Mouse (Mus musculus): ENCODE measurements at regions not wholly inside any gene's neighbourhood (a gene's known extent, or its start where the extent isn't known, plus 50 kb on each side); places are given as distances from the start of the nearest gene placed in this dataset.

DNA sequence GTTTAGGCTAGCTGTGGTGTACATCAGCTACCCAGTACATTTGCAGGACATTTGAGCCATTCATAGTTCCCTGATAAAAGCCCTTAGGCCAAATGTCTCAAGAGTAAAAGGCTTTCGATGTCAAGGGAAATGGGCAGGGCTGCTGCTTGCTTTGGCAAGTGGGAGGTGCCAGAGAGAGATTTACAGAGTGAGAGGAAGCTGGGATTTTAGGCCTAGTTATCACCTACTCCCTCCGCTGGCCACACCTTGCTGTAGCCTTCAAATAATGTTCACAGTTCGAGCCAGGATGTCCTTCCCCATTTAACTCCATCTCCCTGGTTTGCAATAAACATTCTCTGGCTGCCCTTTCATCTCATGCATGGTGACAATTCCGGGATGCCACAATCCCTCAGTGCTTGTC, 527.2 kb upstream of the Btbd3 start:
- Histone ChIP-seq H3K27me3 (no peaks in the 10 kb centered on the region), H3K4me2 (no peak overlapping the region), H3K36me3 (no peaks in the 10 kb centered on the region), H3K9me3 (no peaks in the 10 kb centered on the region), H3K4me3 (no peak overlapping the region), H3K4me1 (replicated peaks) (peaks cover 11% of the 10 kb centered on the region; the same call in 1 of the 2 replicates), H3K27ac (replicated peaks) (no peak overlapping the region), H3K9ac (no peak overlapping the region)
- no peak for ATAC-seq (ENCODE audit: low FRiP score, low read depth)
- 40% methylated on average over 4 of the region's 4 CpGs for WGBS

DNA sequence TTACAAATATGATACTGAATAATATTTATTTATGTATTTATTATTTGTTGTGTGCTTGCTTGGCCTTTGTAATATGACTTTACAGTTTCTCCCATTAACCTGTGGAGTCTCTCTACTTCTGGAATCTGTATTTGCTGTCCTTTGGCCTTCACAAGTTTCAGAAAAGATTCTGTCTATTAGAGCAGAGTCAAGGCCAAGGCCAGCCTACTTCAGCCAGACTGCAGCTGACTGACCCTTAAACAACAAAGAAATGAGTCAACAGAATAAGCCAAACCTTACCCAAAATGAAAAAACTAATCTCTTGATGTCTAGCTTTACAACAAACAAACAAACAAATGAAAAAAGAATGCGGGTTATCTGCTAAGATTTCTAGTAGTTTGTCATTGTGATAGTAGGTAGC, 532.7 kb upstream of the Btbd3 start:
- no peak overlapping the region for H3K9ac ChIP-seq
- H3K27me3 ChIP-seq = peaks cover 3% of the 10 kb centered on the region; the same call in 1 of the 2 replicates
- no peaks in the 10 kb centered on the region for H3K4me1 ChIP-seq (replicated peaks)
- ATAC-seq (ENCODE audit: low FRiP score, low read depth) = no peak
- H3K36me3 ChIP-seq = no peaks in the 10 kb centered on the region
- no peak overlapping the region for H3K4me2 ChIP-seq
- H3K27ac ChIP-seq (replicated peaks) = no peak overlapping the region
- no peak overlapping the region for H3K4me3 ChIP-seq
- 98% methylated on average over 1 of the region's 1 CpGs for WGBS
- H3K9me3 ChIP-seq = no peaks in the 10 kb centered on the region

DNA sequence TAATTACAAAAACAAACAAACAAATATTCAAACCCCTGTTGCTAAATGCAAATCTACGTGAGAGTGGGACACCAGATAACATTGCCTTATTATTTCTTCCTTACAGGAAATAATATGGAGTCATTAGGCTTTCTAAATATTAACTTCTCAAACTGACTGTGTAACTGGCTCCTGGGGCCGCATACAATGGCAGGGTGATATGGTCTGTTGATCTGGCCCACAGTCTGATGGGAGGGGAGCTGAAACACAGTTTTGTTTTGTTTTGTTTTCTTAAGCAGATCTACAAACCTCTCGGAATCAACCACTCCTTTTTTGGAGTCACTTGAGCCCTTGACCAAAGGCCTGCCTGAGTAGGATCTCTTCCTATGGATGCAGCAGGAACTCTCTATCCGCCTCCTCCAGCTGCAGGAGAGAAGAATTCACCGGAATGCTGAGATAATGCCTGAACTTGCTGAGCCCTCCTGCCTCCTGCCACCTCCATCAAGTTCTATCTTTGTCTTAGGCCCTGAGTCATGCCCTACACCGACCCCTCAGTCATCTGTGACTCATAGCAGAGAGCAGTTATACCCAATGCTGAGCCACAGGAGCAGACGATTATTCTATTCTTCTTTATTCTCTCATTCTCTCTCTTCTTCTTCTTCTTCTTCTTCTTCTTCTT, 534.5 kb upstream of the Btbd3 start:
- no peak overlapping the region for H3K4me3 ChIP-seq
- H3K27ac ChIP-seq (replicated peaks) = no peak overlapping the region
- 60% methylated on average over 7 of the region's 7 CpGs for WGBS
- H3K9ac ChIP-seq = no peak overlapping the region
- H3K9me3 ChIP-seq = no peaks in the 10 kb centered on the region
- peaks cover 3% of the 10 kb centered on the region; the same call in 1 of the 2 replicates for H3K27me3 ChIP-seq
- H3K4me1 ChIP-seq (replicated peaks) = no peaks in the 10 kb centered on the region
- no peaks in the 10 kb centered on the region for H3K36me3 ChIP-seq
- H3K4me2 ChIP-seq = no peak overlapping the region
- ATAC-seq (ENCODE audit: low FRiP score, low read depth) = no peak

DNA sequence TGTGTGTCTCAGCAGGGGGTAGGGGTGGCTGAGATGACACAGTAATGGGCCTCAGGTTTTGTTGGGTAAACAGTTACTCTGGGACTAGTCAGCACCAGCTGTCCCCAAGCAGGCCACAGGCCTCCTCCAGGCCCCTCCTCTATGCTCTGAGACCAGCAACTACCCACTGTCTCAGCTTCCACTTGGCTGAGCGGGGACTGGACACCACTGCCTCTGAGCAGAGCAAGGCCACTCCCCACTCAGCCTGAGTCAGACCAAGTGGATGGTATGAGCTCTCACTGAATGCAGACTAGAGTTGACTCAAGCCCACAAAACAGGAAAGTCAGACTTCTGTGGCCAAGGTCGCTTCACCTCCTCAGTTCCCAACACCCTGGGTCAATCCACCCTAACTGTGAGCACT, 540.5 kb upstream of the Btbd3 start:
- 0 out of 2 replicates have a peak, but pooled peaks have one; percentile 42 for ATAC-seq (ENCODE audit: low FRiP score, low read depth)
- no peak overlapping the region for H3K4me2 ChIP-seq
- 84% methylated on average over 2 of the region's 2 CpGs for WGBS
- H3K36me3 ChIP-seq = no peaks in the 10 kb centered on the region
- H3K9ac ChIP-seq = no peak overlapping the region
- H3K9me3 ChIP-seq = no peaks in the 10 kb centered on the region
- no peak overlapping the region for H3K4me3 ChIP-seq
- H3K27ac ChIP-seq (replicated peaks) = no peak overlapping the region
- H3K27me3 ChIP-seq = peaks cover 27% of the 10 kb centered on the region
- H3K4me1 ChIP-seq (replicated peaks) = no peaks in the 10 kb centered on the region

- peak overlapping the region; percentile 38; the same call in 1 of the 2 replicates for H3K27ac ChIP-seq (replicated peaks)
- WGBS = 3% methylated on average over 4 of the region's 4 CpGs
- H3K4me3 ChIP-seq = peak overlapping the region; percentile 3
- no peaks in the 10 kb centered on the region for H3K36me3 ChIP-seq
- peak; percentile 89 for ATAC-seq (ENCODE audit: low FRiP score, low read depth)
- peak overlapping the region; percentile 48 for H3K4me2 ChIP-seq
- H3K4me1 ChIP-seq (replicated peaks) = peaks cover 23% of the 10 kb centered on the region
- no peak overlapping the region for H3K9ac ChIP-seq
- H3K9me3 ChIP-seq = no peaks in the 10 kb centered on the region
- peaks cover 43% of the 10 kb centered on the region for H3K27me3 ChIP-seq
Observed at GRCm38 (mm10) chr2:137706528-137706988, 549.8 kb upstream of the Btbd3 start.

DNA sequence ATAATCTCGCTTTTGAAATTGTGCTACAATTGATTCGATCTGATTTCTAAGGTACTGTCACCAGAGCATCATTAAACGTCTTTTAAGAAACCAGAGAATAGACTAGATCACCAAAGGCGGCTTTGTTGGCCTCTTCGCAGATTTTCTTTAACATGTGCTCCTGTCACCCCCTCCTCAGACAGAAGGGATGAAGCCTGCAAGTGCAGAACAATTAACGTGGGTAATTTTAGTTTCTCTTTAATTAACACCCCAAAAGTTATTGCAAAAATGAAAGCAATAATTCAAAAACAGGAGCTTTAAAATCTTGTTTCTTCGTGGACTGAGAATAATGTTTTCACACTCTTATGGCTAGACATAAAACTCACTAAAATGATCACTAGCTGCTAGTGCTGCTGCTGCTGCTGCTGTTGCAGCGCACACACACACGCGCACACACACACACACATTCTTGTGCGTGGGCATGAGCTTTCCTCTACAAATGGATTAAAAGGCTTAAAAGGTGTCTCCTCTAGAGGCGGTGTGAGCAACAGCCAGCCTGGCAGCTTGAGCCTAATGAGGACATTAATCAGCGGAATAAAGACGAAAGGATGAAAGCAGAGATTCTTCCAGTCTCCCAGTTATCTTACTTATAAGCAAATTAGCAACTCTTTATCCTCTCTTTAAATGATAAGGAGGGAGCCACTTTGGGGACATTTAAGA, 550.5 kb upstream of the Btbd3 start:
- Histone ChIP-seq H3K9ac (no peak overlapping the region), H3K27me3 (peaks cover 47% of the 10 kb centered on the region), H3K9me3 (no peaks in the 10 kb centered on the region), H3K36me3 (no peaks in the 10 kb centered on the region), H3K4me3 (peak overlapping the region; percentile 3), H3K4me2 (peak overlapping the region; percentile 48), H3K4me1 (replicated peaks) (peaks cover 23% of the 10 kb centered on the region), H3K27ac (replicated peaks) (0 out of 2 replicates have a peak overlapping the region, but pooled peaks have one; percentile 38)
- 19% methylated on average over 14 of the region's 14 CpGs for WGBS
- ATAC-seq (ENCODE audit: low FRiP score, low read depth) = peak; percentile 85

DNA sequence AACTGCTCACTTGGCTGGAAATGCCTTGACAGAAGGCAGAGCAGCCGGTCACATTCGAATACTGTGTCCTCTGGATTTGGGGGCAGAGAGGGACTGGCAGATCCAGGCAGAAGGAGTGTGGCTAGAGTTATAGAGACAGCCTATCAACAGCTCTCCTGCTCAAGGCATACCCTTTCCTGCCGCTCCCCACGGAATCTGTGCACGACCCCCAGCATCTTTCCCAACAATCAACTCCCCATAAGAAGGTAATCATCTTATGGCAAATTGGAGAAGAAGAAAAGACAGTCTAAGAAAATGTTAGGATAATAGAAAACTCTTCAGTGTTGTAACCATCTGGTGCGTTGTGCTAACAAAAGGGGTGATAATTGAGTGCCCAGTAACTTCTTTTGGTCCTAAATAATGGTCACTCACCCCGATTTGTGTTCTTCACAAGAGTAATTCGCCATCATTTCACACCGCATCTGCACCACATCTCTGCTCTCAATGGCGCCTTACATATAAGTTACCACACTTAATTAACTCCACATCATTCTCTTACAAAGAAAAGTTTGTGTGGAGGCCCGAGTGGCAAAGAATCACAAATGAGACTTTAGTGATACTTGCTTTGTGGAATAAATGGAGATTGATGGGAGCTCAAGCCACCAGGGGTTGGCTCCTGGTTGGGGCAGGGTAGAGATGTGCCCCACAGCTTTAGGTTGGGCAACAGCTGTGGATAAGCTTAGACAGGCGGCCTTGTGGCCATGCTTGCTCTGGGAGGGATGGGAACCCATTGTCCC, 551.2 kb upstream of the Btbd3 start:
- H3K4me3 ChIP-seq = no peak overlapping the region
- H3K9me3 ChIP-seq = no peaks in the 10 kb centered on the region
- H3K36me3 ChIP-seq = no peaks in the 10 kb centered on the region
- ATAC-seq (ENCODE audit: low FRiP score, low read depth) = peak; percentile 57; the same call in 1 of the 2 replicates
- H3K4me1 ChIP-seq (replicated peaks) = peaks cover 23% of the 10 kb centered on the region
- 18% methylated on average over 12 of the region's 12 CpGs for WGBS
- no peak overlapping the region for H3K27ac ChIP-seq (replicated peaks)
- H3K27me3 ChIP-seq = peaks cover 47% of the 10 kb centered on the region
- no peak overlapping the region for H3K4me2 ChIP-seq
- no peak overlapping the region for H3K9ac ChIP-seq

DNA sequence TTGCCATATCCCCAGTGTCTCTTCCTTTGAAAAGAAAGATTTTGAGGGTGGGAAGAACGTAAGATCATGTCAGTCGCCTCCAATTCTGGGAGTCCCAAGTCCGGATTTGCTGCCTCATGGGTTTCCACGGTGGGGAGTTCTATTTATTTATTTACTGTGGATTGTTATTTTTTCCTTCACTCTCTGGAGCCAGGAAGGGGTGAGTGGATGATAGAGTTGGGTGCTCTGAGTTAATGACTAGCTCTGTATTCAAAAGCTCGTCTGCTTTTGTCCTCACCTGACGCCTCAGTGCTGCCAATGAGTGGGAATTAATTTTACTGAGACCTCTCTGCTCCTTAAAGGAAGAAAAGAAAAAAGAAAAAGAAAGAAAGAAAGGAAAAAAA, 551.8 kb upstream of the Btbd3 start:
- Histone ChIP-seq H3K4me2 (no peak overlapping the region), H3K9ac (no peak overlapping the region), H3K27ac (replicated peaks) (no peak overlapping the region), H3K4me3 (no peak overlapping the region), H3K9me3 (no peaks in the 10 kb centered on the region), H3K27me3 (peaks cover 47% of the 10 kb centered on the region), H3K36me3 (no peaks in the 10 kb centered on the region), H3K4me1 (replicated peaks) (peaks cover 23% of the 10 kb centered on the region)
- 42% methylated on average over 6 of the region's 6 CpGs for WGBS
- ATAC-seq (ENCODE audit: low FRiP score, low read depth) = no peak

DNA sequence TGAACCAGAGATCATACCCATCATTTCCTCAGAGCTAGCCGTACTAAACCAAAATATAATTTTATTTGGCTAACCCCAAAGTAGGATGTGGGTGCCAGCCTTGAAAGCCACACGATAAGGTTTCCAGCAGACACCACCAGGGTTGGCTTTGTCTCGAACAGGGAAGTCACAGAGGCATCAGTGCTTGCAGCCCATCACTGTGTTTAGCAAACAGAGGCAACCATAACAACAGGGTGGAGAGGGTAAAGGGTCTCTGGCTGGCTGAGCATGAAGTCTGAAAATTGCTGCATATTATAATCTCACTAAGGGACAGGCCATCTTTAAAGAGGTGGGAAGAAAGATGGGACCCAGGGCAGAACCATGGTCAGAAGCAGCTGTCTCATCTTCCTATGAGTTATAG, 552.3 kb upstream of the Btbd3 start:
- no peak overlapping the region for H3K27ac ChIP-seq (replicated peaks)
- no peaks in the 10 kb centered on the region for H3K9me3 ChIP-seq
- no peak overlapping the region for H3K4me3 ChIP-seq
- H3K4me1 ChIP-seq (replicated peaks) = peaks cover 23% of the 10 kb centered on the region
- WGBS = 72% methylated on average over 3 of the region's 3 CpGs
- peaks cover 48% of the 10 kb centered on the region for H3K27me3 ChIP-seq
- no peaks in the 10 kb centered on the region for H3K36me3 ChIP-seq
- no peak overlapping the region for H3K4me2 ChIP-seq
- no peak overlapping the region for H3K9ac ChIP-seq
- ATAC-seq (ENCODE audit: low FRiP score, low read depth) = no peak

DNA sequence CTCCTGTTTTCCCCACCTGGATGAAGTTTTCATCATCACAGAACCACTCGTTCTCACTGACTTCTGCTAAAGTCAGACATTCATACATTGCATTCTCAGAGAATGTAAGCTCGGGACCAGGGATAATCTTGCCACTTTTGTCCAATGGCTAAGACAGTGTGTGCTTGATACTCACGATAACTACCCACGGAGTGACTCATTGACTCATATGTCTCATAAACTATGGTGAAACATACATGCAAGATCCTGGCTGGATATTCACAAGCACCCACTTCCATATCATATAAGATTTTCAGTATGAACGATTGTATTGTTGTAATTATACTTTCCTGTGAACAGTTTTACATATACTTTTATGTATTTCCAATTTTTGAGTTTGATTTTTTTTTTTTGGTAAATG, 560.5 kb upstream of the Btbd3 start:
- no peak overlapping the region for H3K4me3 ChIP-seq
- H3K4me2 ChIP-seq = no peak overlapping the region
- H3K36me3 ChIP-seq = no peaks in the 10 kb centered on the region
- 95% methylated on average over 5 of the region's 5 CpGs for WGBS
- no peak for ATAC-seq (ENCODE audit: low FRiP score, low read depth)
- no peaks in the 10 kb centered on the region for H3K9me3 ChIP-seq
- no peak overlapping the region for H3K9ac ChIP-seq
- peaks cover 18% of the 10 kb centered on the region for H3K27me3 ChIP-seq
- H3K4me1 ChIP-seq (replicated peaks) = no peaks in the 10 kb centered on the region
- no peak overlapping the region for H3K27ac ChIP-seq (replicated peaks)

GRCm38 (mm10) chr2:137694020-137694419, 562.3 kb upstream of the Btbd3 start:
- no peak for ATAC-seq (ENCODE audit: low FRiP score, low read depth)
- peaks cover 5% of the 10 kb centered on the region; the same call in 1 of the 2 replicates for H3K27me3 ChIP-seq
- WGBS = 87% methylated on average over 3 of the region's 3 CpGs

DNA sequence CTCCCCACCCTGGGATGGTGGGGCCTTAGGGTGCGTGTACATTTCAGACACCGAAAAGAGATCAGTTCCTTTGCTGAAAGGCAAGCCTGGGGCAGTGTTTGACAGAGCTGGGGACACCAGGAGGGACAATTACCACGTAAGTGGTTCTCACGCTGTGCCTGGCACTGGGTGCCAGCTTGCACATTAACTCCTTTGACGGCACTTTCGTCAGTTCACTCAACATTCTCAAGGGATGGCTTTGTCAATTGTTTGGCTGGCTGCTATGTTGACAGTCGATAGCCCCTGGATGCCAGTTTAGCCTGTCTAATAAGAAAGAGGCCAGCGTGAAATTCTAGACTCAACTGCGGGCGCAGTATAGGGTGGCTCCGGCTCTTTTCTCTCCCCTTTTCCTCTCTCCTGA, 569.2 kb upstream of the Btbd3 start:
- Histone ChIP-seq H3K27ac (replicated peaks) (no peak overlapping the region), H3K4me2 (no peak overlapping the region), H3K4me3 (no peak overlapping the region), H3K4me1 (replicated peaks) (0 out of 2 replicates have a peak, but pooled peaks cover 3% of the 10 kb centered on the region), H3K36me3 (no peaks in the 10 kb centered on the region), H3K27me3 (0 out of 2 replicates have a peak, but pooled peaks cover 5% of the 10 kb centered on the region), H3K9me3 (no peaks in the 10 kb centered on the region), H3K9ac (no peak overlapping the region)
- ATAC-seq (ENCODE audit: low FRiP score, low read depth) = no peak
- 50% methylated on average over 11 of the region's 11 CpGs for WGBS

More at GRCm38 (mm10) chr2:137694020-137694419, 562.3 kb upstream of the Btbd3 start:
- Histone ChIP-seq H3K27ac (replicated peaks) (no peak overlapping the region), H3K4me1 (replicated peaks) (no peaks in the 10 kb centered on the region), H3K36me3 (no peaks in the 10 kb centered on the region), H3K9me3 (no peaks in the 10 kb centered on the region), H3K4me2 (no peak overlapping the region), H3K9ac (no peak overlapping the region), H3K4me3 (no peak overlapping the region)
